Mouse (Mus musculus) embryonic fibroblast, embryonic 13.5 days (primary cell): Measurements from ENCODE around the gene Cacna2d3.

Experiments used
- CTCF ChIP-seq: IDR thresholded peaks from 2 replicates; pipeline ENCODE4 v1.5.1; 2011; ENCODE audit warnings: mild to moderate bottlenecking, control low read depth, low read length, moderate library complexity, borderline replicate concordance; ENCODE audit not compliant: insufficient read depth
- POLR2A ChIP-seq: IDR thresholded peaks from 2 replicates; pipeline ENCODE4 v1.6.1; 2011; ENCODE audit warnings: low read depth, mild to moderate bottlenecking, control low read depth, low read length, moderate library complexity

DNA sequence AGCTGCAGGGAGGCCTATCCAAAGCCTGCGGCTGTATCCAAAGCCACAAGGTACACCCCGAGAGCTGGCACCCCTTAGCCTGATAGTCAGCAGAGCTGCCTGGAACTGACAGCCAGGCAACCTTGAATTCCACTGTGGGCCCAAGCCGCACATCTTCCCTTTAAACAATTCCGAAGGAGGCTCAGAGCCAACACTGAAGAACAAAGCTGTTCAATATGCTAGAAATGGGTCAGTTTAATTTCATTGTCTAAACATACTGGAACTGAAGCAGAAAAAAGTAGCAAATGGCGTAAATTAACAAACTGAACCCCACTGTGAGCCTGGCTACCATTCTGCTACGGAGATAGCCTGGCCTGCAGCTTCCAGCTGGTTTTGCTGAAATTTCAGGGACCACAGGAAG is 72.9 kb downstream of the Cacna2d3 start:
- TF ChIP-seq CTCF (no peak), POLR2A (no peak)
